Mouse (Mus musculus): ENCODE results near the gene Irgm2.
"Not testable (repeated sequence)": the region's sequence is repeated elsewhere in the genome, so short reads cannot be mapped to it uniquely, and the experiment has no call there.

Irgm2 gene

GRCm38 (mm10) chr11:58213673-58214342, 14.4 kb downstream of the Irgm2 start:
- no peak for DNase-seq (ENCODE audit: low spot score in 2 of 2)

DNA sequence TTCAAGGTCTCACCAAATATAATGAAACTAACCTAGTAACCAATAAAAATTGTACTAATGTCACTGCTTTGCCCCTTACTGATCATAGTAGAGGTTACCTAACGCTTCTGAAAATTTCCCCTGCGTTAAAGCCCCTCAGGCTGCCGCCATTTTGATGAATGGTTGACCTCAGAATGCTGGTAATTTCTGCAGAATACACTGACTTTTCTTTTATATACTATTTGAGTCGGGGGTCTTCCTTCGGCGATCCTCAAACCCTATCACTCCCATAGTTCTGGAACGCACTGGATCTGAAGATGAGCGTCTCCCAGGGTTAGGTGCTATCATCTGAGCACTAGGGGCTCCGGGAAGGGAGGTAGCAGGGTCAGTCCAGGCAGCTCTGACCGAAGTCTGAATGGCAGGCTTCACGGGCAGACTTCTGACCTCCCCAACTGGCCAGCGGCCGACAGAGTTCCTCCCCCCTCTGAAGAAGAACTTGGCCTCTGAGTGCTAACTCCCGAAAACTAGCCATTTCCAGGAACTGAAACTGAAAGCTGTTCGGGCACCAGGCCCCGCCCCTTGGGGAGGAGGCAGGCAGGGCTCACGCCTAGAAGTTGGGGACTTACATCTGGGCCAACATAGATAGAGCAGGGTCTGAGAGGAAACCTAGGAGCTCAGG, 15.1 kb downstream of the Irgm2 start:
- peak in 1 of 2 experiments; percentile 53 for DNase-seq (ENCODE audit: low spot score in 2 of 2)

- DNase-seq (ENCODE audit: low spot score in 2 of 2), result not testable (repeated sequence)
These were observed 15.6 kb downstream of the Irgm2 start for GRCm38 (mm10) chr11:58215049-58215430.

GRCm38 (mm10) chr11:58215814-58216213, 16.4 kb downstream of the Irgm2 start:
- no peak for DNase-seq (ENCODE audit: low spot score in 2 of 2)

- no peak for DNase-seq (ENCODE audit: low spot score in 2 of 2)
These were observed 17.4 kb downstream of the Irgm2 start for GRCm38 (mm10) chr11:58216823-58217222.

GRCm38 (mm10) chr11:58223751-58224150, 24.3 kb downstream of the Irgm2 start:
- DNase-seq (ENCODE audit: low spot score in 2 of 2), result no peak

DNA sequence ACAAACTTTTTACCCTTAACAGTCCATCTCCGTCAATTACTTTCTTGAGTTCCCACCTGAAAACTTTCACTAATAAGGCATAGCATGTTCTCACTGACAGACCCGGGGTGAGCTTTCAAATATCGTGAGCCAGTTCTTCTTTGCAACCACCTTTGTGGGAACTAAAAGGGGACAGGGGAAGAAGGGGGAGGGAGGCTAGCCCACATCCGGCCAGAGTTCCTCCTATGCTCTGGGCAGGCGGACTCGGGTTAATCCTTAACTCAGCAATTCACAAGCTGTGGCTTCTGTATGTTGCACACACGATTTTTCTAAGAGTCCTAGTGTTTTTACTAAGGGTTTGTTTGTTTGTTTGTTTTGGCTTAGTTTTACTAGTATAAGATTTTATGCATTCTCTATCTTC, 24.9 kb downstream of the Irgm2 start:
- peak in 1 of 2 experiments; percentile 37 for DNase-seq (ENCODE audit: low spot score in 2 of 2)

- not testable (repeated sequence) for DNase-seq (ENCODE audit: low spot score in 2 of 2)
These were observed 25.5 kb downstream of the Irgm2 start for GRCm38 (mm10) chr11:58224872-58225271.

GRCm38 (mm10) chr11:58225655-58226054, 26.2 kb downstream of the Irgm2 start:
- DNase-seq (ENCODE audit: low spot score in 2 of 2), result peak in 1 of 2 experiments; percentile 72

- DNase-seq (ENCODE audit: low spot score in 2 of 2), result no peak
These were observed 27.0 kb downstream of the Irgm2 start for GRCm38 (mm10) chr11:58226425-58226824.

- not testable (repeated sequence) for DNase-seq (ENCODE audit: low spot score in 2 of 2)
These were observed 28.6 kb downstream of the Irgm2 start for GRCm38 (mm10) chr11:58228021-58228420.

- no peak for DNase-seq (ENCODE audit: low spot score in 2 of 2)
These were observed 31.0 kb downstream of the Irgm2 start for GRCm38 (mm10) chr11:58230396-58230910.

DNA sequence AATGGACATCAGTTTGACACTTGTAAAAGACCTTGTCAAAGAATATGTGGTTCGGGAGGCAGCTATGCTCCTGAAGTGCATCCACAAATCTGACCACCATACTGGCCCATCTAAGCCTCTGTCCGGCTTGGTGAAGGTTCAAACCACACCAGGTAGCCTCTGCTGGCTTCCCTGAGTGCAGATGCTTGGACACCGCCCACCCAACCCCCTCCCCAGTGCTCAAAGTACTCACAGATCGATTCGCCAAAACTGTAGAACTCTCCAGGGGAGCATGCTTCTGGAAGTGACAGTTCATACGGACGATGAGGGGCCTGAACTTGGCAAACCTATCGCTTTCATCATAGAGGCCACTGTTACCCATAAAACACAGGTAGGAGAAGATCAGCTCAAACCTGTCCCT, 31.7 kb downstream of the Irgm2 start:
- no peak for DNase-seq (ENCODE audit: low spot score in 2 of 2)

- DNase-seq (ENCODE audit: low spot score in 2 of 2), result not testable (repeated sequence)
These were observed 35.1 kb downstream of the Irgm2 start for GRCm38 (mm10) chr11:58234551-58234950.

- DNase-seq (ENCODE audit: low spot score in 2 of 2), result no peak
These were observed 35.7 kb downstream of the Irgm2 start for GRCm38 (mm10) chr11:58235152-58235551.

GRCm38 (mm10) chr11:58238840-58239791, 39.7 kb downstream of the Irgm2 start:
- DNase-seq (ENCODE audit: low spot score in 2 of 2), result no peak

DNA sequence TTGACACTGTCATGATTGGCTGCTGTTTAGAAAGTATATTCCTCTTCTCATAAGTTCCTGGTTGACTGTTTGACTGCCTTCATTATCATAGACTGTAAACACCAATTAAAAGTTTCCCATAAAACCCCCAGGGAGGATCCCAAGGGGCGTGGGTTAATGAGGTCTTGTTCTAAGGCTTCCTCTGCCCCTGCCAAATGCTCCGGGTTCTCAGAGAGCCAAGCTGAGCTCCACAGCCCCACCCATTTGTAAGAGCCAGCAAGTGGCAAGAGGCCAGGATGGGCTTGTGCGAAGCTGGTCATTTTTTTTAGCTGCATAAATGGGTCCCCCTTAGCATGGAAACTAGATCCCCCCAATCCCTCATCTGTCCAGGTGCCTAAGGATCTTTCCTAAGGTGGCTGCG, 47.9 kb downstream of the Irgm2 start:
- no peak for DNase-seq (ENCODE audit: low spot score in 2 of 2)

GRCm38 (mm10) chr11:58249203-58249981, 50.0 kb downstream of the Irgm2 start:
- no peak for DNase-seq (ENCODE audit: low spot score in 2 of 2)

DNA sequence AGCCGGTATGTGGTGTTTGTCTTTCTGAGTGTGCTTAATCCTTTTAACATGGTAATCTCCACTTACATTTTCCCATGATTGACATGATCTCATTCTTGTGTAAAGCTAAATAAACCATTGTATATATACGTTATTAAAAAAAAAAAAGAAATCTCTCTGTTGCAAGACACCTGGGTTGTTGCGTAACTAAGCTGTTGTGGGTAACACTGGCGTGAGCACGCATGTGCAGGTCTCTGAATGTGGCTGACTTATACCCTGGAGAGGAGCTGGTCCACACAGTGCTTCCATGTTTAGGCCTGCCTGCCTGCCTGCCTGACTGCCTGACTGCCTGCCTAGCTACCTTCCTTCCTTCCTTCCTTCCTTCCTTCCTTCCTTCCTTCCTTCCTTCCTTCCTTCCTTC, 51.1 kb downstream of the Irgm2 start:
- DNase-seq (ENCODE audit: low spot score in 2 of 2), result no peak

GRCm38 (mm10) chr11:58254411-58254810, 55.0 kb downstream of the Irgm2 start:
- DNase-seq (ENCODE audit: low spot score in 2 of 2), result peak; percentile 16 to 27

DNA sequence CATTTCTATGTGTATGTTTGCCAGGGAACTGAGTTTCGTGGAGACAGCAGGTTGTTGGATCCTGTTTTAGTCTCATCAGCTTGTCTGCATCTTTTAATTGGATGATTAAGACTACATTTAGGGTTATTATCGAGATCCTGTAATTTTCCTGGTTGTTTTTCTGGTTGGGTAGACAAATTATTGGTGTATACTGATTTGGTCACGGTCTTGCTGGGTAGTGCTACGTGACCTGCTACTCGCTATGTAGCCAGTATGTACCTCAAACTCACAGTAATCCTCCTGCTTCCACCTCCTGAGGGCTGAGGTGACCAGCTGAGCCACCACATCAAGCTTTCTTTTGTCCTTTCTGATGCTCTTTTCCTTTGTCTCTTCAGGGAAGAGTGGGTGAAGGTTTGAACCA, 58.4 kb downstream of the Irgm2 start:
- no peak for DNase-seq (ENCODE audit: low spot score in 2 of 2)

Measured in left cerebral cortex, adult 9 months (tissue).